In genomic region chr4:150294870-150295269, GRCm38 (mm10) we compare ENCODE assay signal across 24 mouse cellular contexts.
"Had no signal": no experiment of that assay in that cellular context is flagged by ENCODE, and none has a peak within 500 bp of the region (broad histone marks: within the 10 kb centered on the region; RNA-seq: fewer than 3 reads in every experiment).

No protein-coding gene starts in this region.

- H3K9me3 ChIP-seq: heart, embryonic 15.5 days; hindbrain, embryonic 13.5 days; hindbrain, embryonic 15.5 days; limb, embryonic 15.5 days; liver, embryonic 13.5 days had no signal

- H3K27me3 ChIP-seq: heart, embryonic 13.5 days; heart, embryonic 15.5 days; hindbrain, embryonic 13.5 days; hindbrain, embryonic 15.5 days; limb, embryonic 13.5 days; limb, embryonic 15.5 days; liver, embryonic 13.5 days had no signal

- H3K27ac ChIP-seq: heart, embryonic 13.5 days; heart, embryonic 15.5 days; hindbrain, embryonic 13.5 days; hindbrain, embryonic 15.5 days; hindbrain, postnatal 0 days; layer of hippocampus, adult 2 months; left cerebral cortex, adult 2 months; limb, embryonic 13.5 days; limb, embryonic 15.5 days; liver, embryonic 13.5 days had no signal

- H3K4me1 ChIP-seq: limb, embryonic 13.5 days; limb, embryonic 15.5 days had no signal

- DNase-seq: forebrain, postnatal 0 days; gastrocnemius, postnatal 14 days; gastrocnemius, postnatal 36 days; heart, adult 18-20 months; heart, postnatal 14 days; heart, postnatal 36 days; kidney, adult 18-20 months; kidney, adult 8-10 months; kidney, postnatal 10 days; kidney, postnatal 25 days; kidney, postnatal 4 days; left cerebral cortex, postnatal 4 days; liver, embryonic 13.5 days had no signal

- H3K4me3 ChIP-seq: heart, embryonic 13.5 days; heart, embryonic 15.5 days; hindbrain, embryonic 13.5 days; hindbrain, embryonic 15.5 days; layer of hippocampus, adult 2 months; left cerebral cortex, adult 2 months; limb, embryonic 13.5 days; limb, embryonic 15.5 days; liver, embryonic 13.5 days had no signal

- ATAC-seq: forebrain, postnatal 0 days; hindbrain, postnatal 0 days had no signal

- H3K36me3 ChIP-seq: hindbrain, embryonic 15.5 days had no signal

- H3K9ac ChIP-seq: forebrain, postnatal 0 days; heart, embryonic 13.5 days; heart, embryonic 15.5 days; hindbrain, embryonic 13.5 days; hindbrain, embryonic 15.5 days; limb, embryonic 13.5 days; limb, embryonic 15.5 days; liver, embryonic 13.5 days had no signal

- H3K4me2 ChIP-seq: heart, embryonic 11.5 days; heart, embryonic 13.5 days; heart, embryonic 15.5 days; hindbrain, embryonic 13.5 days; hindbrain, embryonic 15.5 days; limb, embryonic 13.5 days; limb, embryonic 15.5 days; liver, embryonic 11.5 days; liver, embryonic 13.5 days had no signal
